Mouse (Mus musculus): ENCODE measurements around the gene Ptgs2.

GRCm38 (mm10) chr1:150145049-150145448 is 45.2 kb downstream of the Ptgs2 start:
- TF ChIP-seq CTCF (IDR thresholded peaks at IDR 0.05; ENCODE audit: low read depth, low read length): no peak
- TF ChIP-seq TAL1 (conservative IDR thresholded peaks at IDR 0.05; ENCODE audit: low read depth, low read length): no peak
- no peak for TF ChIP-seq GATA1 (IDR thresholded peaks at IDR 0.05; ENCODE audit: borderline replicate concordance, low read length)
- TF ChIP-seq POLR2AphosphoS5 (IDR thresholded peaks at IDR 0.05; ENCODE audit: insufficient replicate concordance, low read depth, low read length): no peak

Measured in G1E (cell line).